ENCODE assay signal across 8 mouse cellular contexts in the genomic region with DNA sequence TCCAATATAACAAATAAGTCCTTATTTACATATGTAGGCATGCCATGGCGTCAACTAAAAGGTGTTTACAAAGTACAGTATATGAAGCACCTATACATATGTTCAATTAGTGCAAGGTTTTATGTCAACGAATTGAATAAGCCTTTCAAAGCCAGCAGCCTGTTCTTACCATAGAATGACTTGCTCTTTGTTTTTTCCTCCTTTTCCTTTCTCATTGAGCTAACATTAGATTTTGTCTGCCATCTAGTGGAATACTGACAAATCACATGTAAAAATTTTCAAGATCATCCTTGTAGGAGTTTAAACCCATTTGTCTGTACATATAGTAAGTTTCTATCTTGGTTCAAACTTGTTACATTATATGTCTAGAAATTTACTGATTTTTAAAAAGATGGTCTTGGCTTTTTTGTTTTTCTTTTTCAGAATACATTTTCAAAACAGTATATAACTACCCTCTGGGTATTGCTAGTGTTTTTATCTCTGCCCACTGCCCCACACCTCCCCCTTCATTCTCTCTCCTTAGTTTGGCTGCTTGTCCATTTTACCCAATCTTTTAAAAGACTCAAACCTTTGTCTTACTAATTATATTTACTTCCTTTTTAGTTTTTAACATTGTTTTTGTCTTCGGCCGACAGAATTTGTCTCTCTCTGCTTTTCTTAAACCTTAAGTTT.
DNase-seq lines count a peak whose midpoint lies in the region; ATAC-seq and TF ChIP-seq lines count a peak whose summit lies in the region.

No protein-coding gene starts in this region.

- intact Hi-C loops in heart, adult 2 months (cut with DNase I), result loop anchor here (1.0 to 5.0 kb wide), 2 partner anchors 192 to 829 kb away; partner anchors contain the start of gene Sema3c
- intact Hi-C loops in heart, postnatal 14 days (cut with DNase I), result loop anchor here (5.0 to 10.0 kb wide), 6 partner anchors 194 to 1451 kb away; partner anchors contain the start of gene Sema3c
- intact Hi-C loops in gastrocnemius, postnatal 36 days (cut with DNase I), result loop anchor here (5.0 to 10.0 kb wide), 3 partner anchors 194 to 829 kb away; partner anchors contain the start of gene Sema3c
- intact Hi-C loops in heart, postnatal 36 days (cut with DNase I), result loop anchor here (5.0 to 10.0 kb wide), 2 partner anchors 651 to 829 kb away; no protein-coding TSS in a partner anchor

- no peak overlapping the region for H3K4me2 ChIP-seq in limb, embryonic 14.5 days (replicated peaks; ENCODE audit: low read depth, low read length, severe bottlenecking)

- TF ChIP-seq EP300 in heart, adult 2 months (IDR thresholded peaks at IDR 0.05; ENCODE audit: insufficient read depth, low read depth, low read length), result no peak

- no peaks in the 10 kb centered on the region for H3K9me3 ChIP-seq in limb, embryonic 14.5 days (ENCODE audit: control insufficient read depth, low read length)

- no peaks in the 10 kb centered on the region for H3K79me2 ChIP-seq in heart, adult 2 months (replicated peaks; ENCODE audit: control insufficient read depth, insufficient read depth, low read length)

- no peak for TF ChIP-seq POLR2A in heart, adult 2 months (IDR thresholded peaks at IDR 0.05; ENCODE audit: insufficient read depth, low read depth, low read length)
- no peak for TF ChIP-seq POLR2A in limb, embryonic 14.5 days (IDR thresholded peaks at IDR 0.05; ENCODE audit: borderline replicate concordance, extremely low read depth, insufficient read depth, insufficient read length)

- no peaks in the 10 kb centered on the region for H3K27me3 ChIP-seq in heart, adult 2 months (ENCODE audit: control insufficient read depth, insufficient read depth, low read length)
- no peaks in the 10 kb centered on the region for H3K27me3 ChIP-seq in limb, embryonic 14.5 days (ENCODE audit: control insufficient read depth, insufficient read depth, low read length)

- TF ChIP-seq CTCF in heart, adult 2 months (IDR thresholded peaks at IDR 0.05), result peak; percentile 82

- H3K4me1 ChIP-seq in heart, adult 2 months (ENCODE audit: control insufficient read depth, insufficient read depth, low read length), result no peaks in the 10 kb centered on the region
- no peaks in the 10 kb centered on the region for H3K4me1 ChIP-seq in limb, embryonic 14.5 days (ENCODE audit: control insufficient read depth, insufficient read depth, low read length)

- H3K4me3 ChIP-seq in heart, adult 2 months, result no peak overlapping the region
- no peak overlapping the region for H3K4me3 ChIP-seq in limb, embryonic 14.5 days (replicated peaks; ENCODE audit: low read length)

- peak; percentile 92 for ATAC-seq in common myeloid progenitor, adult 5-6 weeks (replicated peaks; ENCODE audit: low read depth, poor library complexity, severe bottlenecking)
- peak; percentile 41; the same call in 1 of the 2 replicates for ATAC-seq in limb, embryonic 14.5 days (ENCODE audit: low FRiP score, low read depth)

- no peak overlapping the region for H3K27ac ChIP-seq in heart, adult 2 months
- H3K27ac ChIP-seq in limb, embryonic 14.5 days (replicated peaks; ENCODE audit: low read depth, low read length), result no peak overlapping the region

- no peak overlapping the region for H3K9ac ChIP-seq in heart, adult 2 months (ENCODE audit: low read depth, low read length)
- no peak overlapping the region for H3K9ac ChIP-seq in limb, embryonic 14.5 days (ENCODE audit: low read depth, low read length, severe bottlenecking)

- WGBS in heart, adult 2 months, result 67% methylated on average over 4 of the region's 4 CpGs
- 59% methylated on average over 4 of the region's 4 CpGs for WGBS in limb, embryonic 14.5 days

- no peaks in the 10 kb centered on the region for H3K36me3 ChIP-seq in heart, adult 2 months (ENCODE audit: control insufficient read depth, insufficient read depth, low read length)
- no peaks in the 10 kb centered on the region for H3K36me3 ChIP-seq in limb, embryonic 14.5 days (ENCODE audit: control insufficient read depth, insufficient read depth, low read length)

- DNase-seq in heart, adult 2 months, result no peak
- no peak for DNase-seq in heart, postnatal 14 days
- DNase-seq in A20 (ENCODE audit: low read depth, low spot score), result peak; percentile 51
- DNase-seq in limb, embryonic 14.5 days (ENCODE audit: low spot score), result peak; percentile 81
- no peak for DNase-seq in T-cell, adult 2 months (ENCODE audit: low spot score)
- no peak for DNase-seq in gastrocnemius, postnatal 36 days
- DNase-seq in heart, postnatal 36 days, result no peak

Comparison
In these comparisons a context has a peak if more than half of its experiments do, and no peak if none do; other contexts are left out.
1. DNase-seq: peak in A20 (single experiment) and limb, embryonic 14.5 days (single experiment); none in heart, adult 2 months (0 of 2), heart, postnatal 14 days (0 of 2), T-cell, adult 2 months (single experiment), gastrocnemius, postnatal 36 days (0 of 2) and heart, postnatal 36 days (0 of 2).